Mouse (Mus musculus) embryo, embryonic 9.5 days (tissue): ENCODE data around the gene Crls1.
A peak's percentile ranks its signal among the peaks of the same experiment; 100 is the strongest.

Experiments
- DNase-seq: peaks from one replicate; pipeline ENCODE4 v3.0.0-alpha.2; 2017; ENCODE audit errors: extremely low spot score

Crls1 gene

GRCm38 (mm10) chr2:132884303-132884967, 38.0 kb downstream of the Crls1 start:
- DNase-seq = no peak

GRCm38 (mm10) chr2:132885312-132885711, 38.8 kb downstream of the Crls1 start:
- DNase-seq = no peak

GRCm38 (mm10) chr2:132893826-132894225, 47.4 kb downstream of the Crls1 start:
- no peak for DNase-seq

- no peak for DNase-seq
Observed at GRCm38 (mm10) chr2:132898211-132898610, 51.7 kb downstream of the Crls1 start.

- no peak for DNase-seq
Observed at GRCm38 (mm10) chr2:132900596-132900995, 54.1 kb downstream of the Crls1 start.

- no peak for DNase-seq
Observed at GRCm38 (mm10) chr2:132901636-132902035, 55.2 kb downstream of the Crls1 start.

GRCm38 (mm10) chr2:132902056-132902455, 55.6 kb downstream of the Crls1 start:
- DNase-seq = no peak

GRCm38 (mm10) chr2:132903498-132903897, 57.0 kb downstream of the Crls1 start:
- DNase-seq = peak; percentile 63

GRCm38 (mm10) chr2:132904961-132905360, 58.5 kb downstream of the Crls1 start:
- DNase-seq = no peak

- DNase-seq = peak; percentile 42
Observed at GRCm38 (mm10) chr2:132906763-132907162, 60.3 kb downstream of the Crls1 start.

- no peak for DNase-seq
Observed at GRCm38 (mm10) chr2:132914785-132915184, 68.3 kb downstream of the Crls1 start.
